Mouse (Mus musculus) left cerebral cortex, postnatal 14 days (tissue): ENCODE measurements around the gene Flnb. TPM values are rescaled to one million over a fixed set of nuclear protein-coding genes. Genes with fewer than 3 reads are reported as not detected.

Experiments
- DNase-seq, 2 experiments: peaks; one replicate each; pipeline ENCODE4 v3.0.0; 2021 to 2022; ENCODE audit warnings: low spot score in 2 of 2, mixed read lengths in 1 of 2
- intact Hi-C: fragments of 180-260 bp; cut with DNase I; formaldehyde crosslinking; loops from one replicate; pipeline ENCODE4 v1.15.1; 2025
- long read RNA-seq, 2 experiments: library from polyadenylated mRNA; stranded (forward); transcript quantifications; one replicate each; pipeline ENCODE4 v2.0.0; 2021
- total RNA-seq, 2 experiments: library from RNA; stranded (reverse); gene quantifications; 2 replicates each; pipeline ENCODE4 v1.2.3; 2021

Flnb gene
- 10 to 100 TPM; 31.2 to 33.8 TPM for total RNA-seq
- long read RNA-seq, experiment 1, partial matches to known transcripts, result 4 of 5 reads
- long read RNA-seq, experiment 1, other reads (novel, unspliced or antisense), result 1 of 5 reads
- long read RNA-seq, experiment 2, partial matches to known transcripts, result 10 of 10 reads
- long read RNA-seq, experiment 2, other reads (novel, unspliced or antisense), result 0 of 10 reads

GRCm38 (mm10) chr14:7817770-7818462 lies at the start of gene Flnb:
Gene Flnb (plus strand): TSS chr14:7817957.
- intact Hi-C loops, result loop anchor here (2.0 to 5.0 kb wide), 4 partner anchors 69 to 179 kb away; no protein-coding TSS in a partner anchor
- DNase-seq, result peak; percentile 96 to 98

GRCm38 (mm10) chr14:7773714-7774389 lies 43.9 kb upstream of the Flnb start:
- intact Hi-C loops, result no loop called here

GRCm38 (mm10) chr14:7786073-7786472 lies 31.7 kb upstream of the Flnb start:
- intact Hi-C loops, result no loop called here
- DNase-seq, result no peak

More at GRCm38 (mm10) chr14:7773714-7774389, 43.9 kb upstream of the Flnb start:
- DNase-seq, result peak; percentile 39 to 60

GRCm38 (mm10) chr14:7789266-7790030 lies 28.3 kb upstream of the Flnb start:
- DNase-seq, result peak in 1 of 2 experiments; percentile 59
- intact Hi-C loops, result no loop called here

- intact Hi-C loops, result no loop called here
Measured at GRCm38 (mm10) chr14:7791061-7791531, 26.7 kb upstream of the Flnb start.

GRCm38 (mm10) chr14:7791532-7792159 lies 26.1 kb upstream of the Flnb start, which contains the start of gene Gm26661:
Gene Gm26661 (plus strand): TSS chr14:7791587.
- intact Hi-C loops, result no loop called here
- peak; percentile 27 to 39 for DNase-seq

More at GRCm38 (mm10) chr14:7791061-7791531, 26.7 kb upstream of the Flnb start:
- no peak for DNase-seq

GRCm38 (mm10) chr14:7795961-7796360 lies 21.8 kb upstream of the Flnb start:
- no peak for DNase-seq
- intact Hi-C loops, result no loop called here

GRCm38 (mm10) chr14:7800611-7801010 lies 17.1 kb upstream of the Flnb start:
- intact Hi-C loops, result no loop called here
- DNase-seq, result no peak

- intact Hi-C loops, result no loop called here
- peak; percentile 42 to 55 for DNase-seq
Measured at GRCm38 (mm10) chr14:7801831-7802230, 15.9 kb upstream of the Flnb start.

- intact Hi-C loops, result no loop called here
Measured at GRCm38 (mm10) chr14:7803874-7804557, 13.7 kb upstream of the Flnb start.

GRCm38 (mm10) chr14:7804558-7804905 lies 13.2 kb upstream of the Flnb start:
- intact Hi-C loops, result no loop called here
- no peak for DNase-seq

More at GRCm38 (mm10) chr14:7803874-7804557, 13.7 kb upstream of the Flnb start:
- no peak for DNase-seq

GRCm38 (mm10) chr14:7807711-7808110 lies 10.0 kb upstream of the Flnb start:
- DNase-seq, result no peak
- intact Hi-C loops, result no loop called here

GRCm38 (mm10) chr14:7808501-7808981 lies 9.2 kb upstream of the Flnb start:
- intact Hi-C loops, result no loop called here
- DNase-seq, result no peak

- intact Hi-C loops, result no loop called here
- no peak for DNase-seq
Measured at GRCm38 (mm10) chr14:7809043-7809955, 8.5 kb upstream of the Flnb start.

GRCm38 (mm10) chr14:7818463-7819121 lies 835 bp downstream of the Flnb start:
- intact Hi-C loops, result loop anchor here (5.0 kb wide), 3 partner anchors 69 to 144 kb away; no protein-coding TSS in a partner anchor
- no peak for DNase-seq

GRCm38 (mm10) chr14:7819446-7819845 lies 1.7 kb downstream of the Flnb start:
- intact Hi-C loops, result loop anchor here (5.0 kb wide), 3 partner anchors 68 to 143 kb away; no protein-coding TSS in a partner anchor
- no peak for DNase-seq

- DNase-seq, result no peak
- intact Hi-C loops, result no loop called here
Measured at GRCm38 (mm10) chr14:7821341-7821740, 3.6 kb downstream of the Flnb start.
